Comparison of ENCODE assay signal across 8 mouse cellular contexts in the genomic region with DNA sequence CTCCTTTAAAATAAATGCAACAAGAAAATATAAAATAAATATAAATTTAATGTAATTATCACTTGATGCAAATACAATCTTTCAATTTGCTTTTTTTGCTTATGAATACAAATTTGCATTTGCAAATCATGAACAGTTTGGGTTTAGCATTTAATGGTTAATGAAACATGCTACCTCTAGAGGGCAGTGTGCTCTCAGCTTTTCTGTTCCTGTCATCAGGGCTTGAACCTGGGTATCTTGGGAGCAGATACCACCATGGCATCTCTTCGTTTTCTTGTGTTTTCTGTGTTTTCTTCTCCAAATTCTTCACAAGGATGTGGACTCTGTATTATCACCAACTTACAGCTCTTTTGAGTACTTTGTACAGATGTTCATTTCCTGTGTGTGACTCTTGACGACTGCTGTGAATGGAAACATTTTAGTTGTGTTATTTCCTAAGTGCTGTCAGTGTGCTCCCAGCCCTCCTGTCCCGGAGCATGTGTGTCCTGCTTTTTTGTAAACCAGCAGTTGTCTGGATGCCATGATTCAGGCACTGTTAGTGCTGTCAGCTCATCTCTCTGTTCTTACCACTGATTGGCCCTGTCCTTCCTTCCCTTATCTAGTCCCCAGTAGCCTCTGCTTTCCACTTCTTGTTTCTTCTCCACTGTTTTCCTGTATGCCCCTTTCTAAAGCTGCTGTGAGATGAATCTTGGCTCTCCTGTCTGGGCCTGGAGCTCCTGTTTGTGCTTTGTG.
DNase-seq lines count a peak whose midpoint lies in the region; ATAC-seq and TF ChIP-seq lines count a peak whose summit lies in the region.

No protein-coding gene starts in this region.

- H3K27ac ChIP-seq in forebrain, postnatal 0 days (ENCODE audit: low read depth, low read length) = no peak overlapping the region
- no peak overlapping the region for H3K27ac ChIP-seq in forebrain, embryonic 16.5 days (ENCODE audit: low read length)
- no peak overlapping the region for H3K27ac ChIP-seq in midbrain, postnatal 0 days (ENCODE audit: low read depth, low read length)
- no peak overlapping the region for H3K27ac ChIP-seq in midbrain, embryonic 15.5 days
- H3K27ac ChIP-seq in stomach, postnatal 0 days (replicated peaks) = no peak overlapping the region

- TF ChIP-seq EP300 in stomach, postnatal 0 days (optimal IDR thresholded peaks at IDR 0.05) = no peak

- H3K9ac ChIP-seq in forebrain, postnatal 0 days = no peak overlapping the region
- no peak overlapping the region for H3K9ac ChIP-seq in forebrain, embryonic 16.5 days (replicated peaks; ENCODE audit: low read depth, low read length)
- no peak overlapping the region for H3K9ac ChIP-seq in midbrain, postnatal 0 days (replicated peaks; ENCODE audit: low read length, poor library complexity, severe bottlenecking)
- H3K9ac ChIP-seq in midbrain, embryonic 15.5 days = no peak overlapping the region
- H3K9ac ChIP-seq in stomach, postnatal 0 days (ENCODE audit: low read length) = no peak overlapping the region

- ATAC-seq in forebrain, postnatal 0 days = no peak
- ATAC-seq in forebrain, embryonic 16.5 days = no peak
- ATAC-seq in midbrain, postnatal 0 days (ENCODE audit: low FRiP score) = no peak
- ATAC-seq in midbrain, embryonic 15.5 days (replicated peaks) = no peak
- ATAC-seq in stomach, postnatal 0 days (ENCODE audit: low FRiP score, low TSS enrichment) = no peak

- peak; percentile 80 for TF ChIP-seq CTCF in forebrain, postnatal 0 days (IDR thresholded peaks at IDR 0.05; ENCODE audit: low read depth)
- peak; percentile 87 for TF ChIP-seq CTCF in midbrain, postnatal 0 days (IDR thresholded peaks at IDR 0.05)
- TF ChIP-seq CTCF in stomach, postnatal 0 days (IDR thresholded peaks at IDR 0.05; ENCODE audit: low read depth) = peak; percentile 88

- no peaks in the 10 kb centered on the region for H3K36me3 ChIP-seq in forebrain, postnatal 0 days (ENCODE audit: insufficient read depth)
- H3K36me3 ChIP-seq in forebrain, embryonic 16.5 days (ENCODE audit: control insufficient read depth, insufficient read depth) = no peaks in the 10 kb centered on the region
- H3K36me3 ChIP-seq in midbrain, postnatal 0 days (ENCODE audit: insufficient read depth, low read length) = no peaks in the 10 kb centered on the region
- H3K36me3 ChIP-seq in midbrain, embryonic 15.5 days (replicated peaks) = no peaks in the 10 kb centered on the region
- no peaks in the 10 kb centered on the region for H3K36me3 ChIP-seq in stomach, postnatal 0 days (ENCODE audit: control insufficient read depth, insufficient read depth, low read length)

- DNase-seq in forebrain, postnatal 0 days = peak; percentile 74
- DNase-seq in midbrain, postnatal 0 days (ENCODE audit: low spot score) = peak; percentile 79
- peak; percentile 50 for DNase-seq in c-Kit-positive CD71-positive TER-119-positive erythroid progenitor cells, embryonic 14.5 days (ENCODE audit: low spot score)
- peak; percentile 41 to 43 for DNase-seq in kidney, postnatal 4 days
- no peak for DNase-seq in stomach, postnatal 0 days (ENCODE audit: low spot score)
- DNase-seq in gastrocnemius, adult 8-10 months (ENCODE audit: low spot score in 2 of 2) = no peak

- no peaks in the 10 kb centered on the region for H3K4me1 ChIP-seq in forebrain, postnatal 0 days (ENCODE audit: insufficient read depth)
- H3K4me1 ChIP-seq in forebrain, embryonic 16.5 days (replicated peaks; ENCODE audit: control insufficient read depth, insufficient read depth, low read length) = no peaks in the 10 kb centered on the region
- H3K4me1 ChIP-seq in midbrain, postnatal 0 days (ENCODE audit: insufficient read depth, low read length) = no peaks in the 10 kb centered on the region
- no peaks in the 10 kb centered on the region for H3K4me1 ChIP-seq in midbrain, embryonic 15.5 days
- H3K4me1 ChIP-seq in stomach, postnatal 0 days (replicated peaks; ENCODE audit: control insufficient read depth, insufficient read depth) = no peaks in the 10 kb centered on the region

- no peak overlapping the region for H3K4me2 ChIP-seq in forebrain, postnatal 0 days (ENCODE audit: low read depth)
- H3K4me2 ChIP-seq in forebrain, embryonic 16.5 days (ENCODE audit: low read length) = no peak overlapping the region
- no peak overlapping the region for H3K4me2 ChIP-seq in midbrain, postnatal 0 days (ENCODE audit: low read depth, low read length, poor library complexity, severe bottlenecking)
- H3K4me2 ChIP-seq in midbrain, embryonic 15.5 days = no peak overlapping the region
- no peak overlapping the region for H3K4me2 ChIP-seq in stomach, postnatal 0 days (replicated peaks; ENCODE audit: low read depth)

- H3K27me3 ChIP-seq in forebrain, postnatal 0 days (ENCODE audit: insufficient read depth, low read length) = no peaks in the 10 kb centered on the region; the same call in 1 of the 2 replicates
- peaks cover 6% of the 10 kb centered on the region; the same call in 1 of the 2 replicates for H3K27me3 ChIP-seq in forebrain, embryonic 16.5 days (replicated peaks; ENCODE audit: control insufficient read depth, insufficient read depth, low read length)
- H3K27me3 ChIP-seq in midbrain, postnatal 0 days (ENCODE audit: insufficient read depth, low read length) = 0 out of 2 replicates have a peak, but pooled peaks cover 3% of the 10 kb centered on the region
- 0 out of 2 replicates have a peak, but pooled peaks cover 7% of the 10 kb centered on the region for H3K27me3 ChIP-seq in midbrain, embryonic 15.5 days (replicated peaks)
- H3K27me3 ChIP-seq in stomach, postnatal 0 days (ENCODE audit: control insufficient read depth, insufficient read depth, low read length) = no peaks in the 10 kb centered on the region

- H3K4me3 ChIP-seq in forebrain, postnatal 0 days (ENCODE audit: low read depth, low read length) = no peak overlapping the region
- H3K4me3 ChIP-seq in forebrain, embryonic 16.5 days (replicated peaks; ENCODE audit: low read length) = no peak overlapping the region
- H3K4me3 ChIP-seq in midbrain, postnatal 0 days (ENCODE audit: low read depth, low read length) = no peak overlapping the region
- no peak overlapping the region for H3K4me3 ChIP-seq in midbrain, embryonic 15.5 days
- H3K4me3 ChIP-seq in stomach, postnatal 0 days (ENCODE audit: low read depth, low read length) = no peak overlapping the region

- WGBS in forebrain, postnatal 0 days = 49% methylated on average over 3 of the region's 3 CpGs
- 44% methylated on average over 3 of the region's 3 CpGs for WGBS in forebrain, embryonic 16.5 days
- WGBS in midbrain, postnatal 0 days = 53% methylated on average over 3 of the region's 3 CpGs
- WGBS in midbrain, embryonic 15.5 days = 40% methylated on average over 3 of the region's 3 CpGs
- 44% methylated on average over 3 of the region's 3 CpGs for WGBS in stomach, postnatal 0 days

- no peaks in the 10 kb centered on the region for H3K9me3 ChIP-seq in forebrain, postnatal 0 days (ENCODE audit: low read length)
- no peaks in the 10 kb centered on the region for H3K9me3 ChIP-seq in forebrain, embryonic 16.5 days (ENCODE audit: control insufficient read depth, low read length)
- no peaks in the 10 kb centered on the region for H3K9me3 ChIP-seq in midbrain, postnatal 0 days (ENCODE audit: low read length)
- H3K9me3 ChIP-seq in midbrain, embryonic 15.5 days = no peaks in the 10 kb centered on the region
- no peaks in the 10 kb centered on the region for H3K9me3 ChIP-seq in stomach, postnatal 0 days (ENCODE audit: control insufficient read depth, low read length)

Comparison
In these comparisons a context has a peak if more than half of its experiments do, and no peak if none do; other contexts are left out.
1. DNase-seq: peak in forebrain, postnatal 0 days (single experiment), midbrain, postnatal 0 days (single experiment), c-Kit-positive CD71-positive TER-119-positive erythroid progenitor cells, embryonic 14.5 days (single experiment) and kidney, postnatal 4 days (2 of 2); none in stomach, postnatal 0 days (single experiment) and gastrocnemius, adult 8-10 months (0 of 2).
2. Peak in every context shown above with its lines, with median percentiles within 50 percentile points of each other: CTCF ChIP-seq.